Mouse (Mus musculus): ENCODE measurements around the gene Tex14.

DNA sequence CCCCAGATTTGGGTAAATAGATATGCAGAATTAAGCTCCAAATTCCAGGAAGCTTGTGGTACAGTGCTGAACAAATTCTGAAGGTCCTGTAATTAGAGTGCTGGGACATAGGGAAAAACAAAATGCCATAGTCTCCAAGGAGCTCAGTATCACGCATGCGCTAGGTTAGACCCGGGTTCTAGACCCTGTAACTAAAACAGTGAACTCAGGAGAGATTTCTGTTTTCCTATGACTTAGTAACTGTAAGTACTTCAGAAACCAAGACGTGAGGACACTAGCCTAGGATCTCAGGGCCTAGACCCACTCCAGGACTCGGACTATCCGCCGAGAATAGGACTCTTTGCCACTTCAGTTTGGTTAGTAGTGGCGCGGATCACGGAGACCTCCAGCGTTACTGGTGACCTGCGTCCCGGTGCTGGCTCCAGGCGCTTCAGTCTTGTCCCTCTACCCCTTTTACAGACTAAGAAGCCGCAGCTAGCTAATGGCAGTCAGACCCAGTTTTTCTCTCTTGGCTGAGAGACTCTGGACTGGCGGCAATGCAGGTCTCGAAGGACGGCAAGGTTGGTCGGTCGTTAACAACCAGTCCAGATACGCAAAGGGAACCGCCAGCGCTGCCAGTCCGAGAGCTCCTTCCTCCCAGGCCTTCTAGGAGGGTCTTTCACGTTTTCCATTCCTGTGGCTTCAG, 186.1 kb downstream of the Tex14 start:
- TF ChIP-seq GATA1 (IDR thresholded peaks at IDR 0.05; ENCODE audit: low read depth, low read length): no peak
- no peak for TF ChIP-seq SMC3 (IDR thresholded peaks at IDR 0.05; ENCODE audit: low read depth, low read length)
- no peak; a peak in 1 of 4 replicates for TF ChIP-seq POLR2A (IDR thresholded peaks at IDR 0.05; ENCODE audit: control insufficient read depth in 1 of 2, insufficient read depth in 1 of 2, low read depth in 1 of 2, low read length in 2 of 2, poor library complexity in 1 of 2)
